Mouse (Mus musculus): ENCODE measurements around the gene Slitrk3. TPM values are rescaled to one million over a fixed set of nuclear protein-coding genes. Genes with fewer than 3 reads are reported as not detected.

Gene Slitrk3
- polyA plus RNA-seq, 1 experiment: not detected

GRCm38 (mm10) chr3:73046248-73046647, 11.4 kb downstream of the Slitrk3 start:
- no peaks in the 10 kb centered on the region for H3K4me1 ChIP-seq
- no peak overlapping the region for H3K4me3 ChIP-seq (replicated peaks)
- H3K9me3 ChIP-seq: no peaks in the 10 kb centered on the region
- TF ChIP-seq FLI1 (IDR thresholded peaks at IDR 0.05; ENCODE audit: low read length): no peak
- no peak for TF ChIP-seq GATA1 (IDR thresholded peaks at IDR 0.05; ENCODE audit: borderline replicate concordance, low read length)
- no peaks in the 10 kb centered on the region for H3K36me3 ChIP-seq (replicated peaks; ENCODE audit: low read length)
- no peaks in the 10 kb centered on the region for H3K27me3 ChIP-seq (replicated peaks)

DNA sequence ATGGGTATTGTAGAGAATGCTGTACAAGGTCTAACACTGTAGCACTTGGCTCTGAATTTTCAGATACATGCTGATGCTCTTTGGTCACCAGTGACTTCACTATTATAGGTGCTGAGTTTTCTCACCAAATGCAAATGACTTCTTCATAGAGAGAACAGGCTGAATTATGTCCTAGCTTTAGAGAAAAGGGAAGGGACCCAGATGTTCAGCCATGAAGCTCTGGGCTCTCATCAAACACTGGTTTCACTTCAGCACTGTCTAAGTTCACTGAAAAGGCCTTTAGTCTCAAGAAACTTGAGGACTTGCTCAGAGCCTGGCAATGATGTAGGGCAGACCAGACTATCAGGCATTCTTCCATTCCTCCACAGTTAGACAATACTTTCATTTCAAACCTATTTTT, 15.3 kb downstream of the Slitrk3 start:
- Histone ChIP-seq H3K27me3 (replicated peaks) (no peaks in the 10 kb centered on the region), H3K4me3 (replicated peaks) (no peak overlapping the region), H3K4me1 (no peaks in the 10 kb centered on the region), H3K36me3 (replicated peaks; ENCODE audit: low read length) (no peaks in the 10 kb centered on the region), H3K9me3 (no peaks in the 10 kb centered on the region)
- TF ChIP-seq GATA1 (IDR thresholded peaks at IDR 0.05; ENCODE audit: borderline replicate concordance, low read length) (no peak), FLI1 (IDR thresholded peaks at IDR 0.05; ENCODE audit: low read length) (no peak)

GRCm38 (mm10) chr3:73006045-73006444, 51.6 kb downstream of the Slitrk3 start:
- H3K36me3 ChIP-seq (replicated peaks; ENCODE audit: low read length): no peaks in the 10 kb centered on the region
- no peaks in the 10 kb centered on the region for H3K4me1 ChIP-seq
- TF ChIP-seq GATA1 (IDR thresholded peaks at IDR 0.05; ENCODE audit: borderline replicate concordance, low read length): no peak
- TF ChIP-seq FLI1 (IDR thresholded peaks at IDR 0.05; ENCODE audit: low read length): no peak
- no peaks in the 10 kb centered on the region for H3K9me3 ChIP-seq
- no peaks in the 10 kb centered on the region for H3K27me3 ChIP-seq (replicated peaks)
- H3K4me3 ChIP-seq (replicated peaks): no peak overlapping the region

- no peak for TF ChIP-seq GATA1 (IDR thresholded peaks at IDR 0.05; ENCODE audit: borderline replicate concordance, low read length)
- no peak for TF ChIP-seq FLI1 (IDR thresholded peaks at IDR 0.05; ENCODE audit: low read length)
- H3K4me3 ChIP-seq (replicated peaks): no peak overlapping the region
- H3K27me3 ChIP-seq (replicated peaks): no peaks in the 10 kb centered on the region
- H3K9me3 ChIP-seq: no peaks in the 10 kb centered on the region
- no peaks in the 10 kb centered on the region for H3K36me3 ChIP-seq (replicated peaks; ENCODE audit: low read length)
- no peaks in the 10 kb centered on the region for H3K4me1 ChIP-seq
Measured at GRCm38 (mm10) chr3:73002933-73003696, 54.5 kb downstream of the Slitrk3 start.

- Histone ChIP-seq H3K4me3 (replicated peaks) (no peak overlapping the region), H3K9me3 (no peaks in the 10 kb centered on the region), H3K27me3 (replicated peaks) (no peaks in the 10 kb centered on the region), H3K4me1 (no peaks in the 10 kb centered on the region), H3K36me3 (replicated peaks; ENCODE audit: low read length) (no peaks in the 10 kb centered on the region)
- TF ChIP-seq GATA1 (IDR thresholded peaks at IDR 0.05; ENCODE audit: borderline replicate concordance, low read length): no peak
- TF ChIP-seq FLI1 (IDR thresholded peaks at IDR 0.05; ENCODE audit: low read length): no peak
Measured at GRCm38 (mm10) chr3:72997517-72997916, 60.1 kb downstream of the Slitrk3 start.

Other genes starting within 250 kb of the Slitrk3 start
- not detected in 2 replicates for gene Sis, start 89.9 kb downstream of the Slitrk3 start, polyA plus RNA-seq (2012; ENCODE audit: insufficient read depth, low replicate concordance)